Mouse (Mus musculus) erythroblast, embryonic 14.5 days (primary cell): ENCODE data around the gene Vps8. TPM values are rescaled to one million over a fixed set of nuclear protein-coding genes. Genes with fewer than 3 reads are reported as not detected.

Experiments
- H3K27me3 ChIP-seq: 2 replicates; pipeline ENCODE4 v1.6.1; 2012; ENCODE audit warnings: inconsistent platforms; ENCODE audit not compliant: control insufficient read depth
- H3K36me3 ChIP-seq: 2 replicates; pipeline ENCODE4 v1.6.1; 2012; ENCODE audit warnings: mild to moderate bottlenecking, inconsistent platforms; ENCODE audit not compliant: control insufficient read depth
- H3K4me1 ChIP-seq: 2 replicates; pipeline ENCODE4 v1.6.1; 2012; ENCODE audit warnings: inconsistent platforms; ENCODE audit not compliant: control insufficient read depth
- H3K4me3 ChIP-seq: replicated peaks from 2 replicates; pipeline ENCODE3; 2012; ENCODE audit warnings: moderate library complexity, mild to moderate bottlenecking, inconsistent platforms
- H3K9me3 ChIP-seq: 2 replicates; pipeline ENCODE4 v1.6.1; 2012; ENCODE audit warnings: low read length, inconsistent platforms, mixed read lengths; ENCODE audit not compliant: control insufficient read depth
- GATA1 ChIP-seq: IDR thresholded peaks from 2 replicates; pipeline ENCODE4 v1.6.1; 2012; ENCODE audit warnings: low read length, inconsistent platforms, mixed read lengths
- TAL1 ChIP-seq: IDR thresholded peaks from 3 replicates; pipeline ENCODE4 v1.6.1; 2012; ENCODE audit warnings: low read length, inconsistent platforms, mixed read lengths
- polyA plus RNA-seq: library from polyadenylated mRNA; stranded (reverse); fragments of >175 nt; gene quantifications from 2 replicates; pipeline ENCODE4 v1.2.3, GENCODE M21; 2012

Gene Vps8
- polyA plus RNA-seq, 1 experiment = 3.1 TPM

DNA sequence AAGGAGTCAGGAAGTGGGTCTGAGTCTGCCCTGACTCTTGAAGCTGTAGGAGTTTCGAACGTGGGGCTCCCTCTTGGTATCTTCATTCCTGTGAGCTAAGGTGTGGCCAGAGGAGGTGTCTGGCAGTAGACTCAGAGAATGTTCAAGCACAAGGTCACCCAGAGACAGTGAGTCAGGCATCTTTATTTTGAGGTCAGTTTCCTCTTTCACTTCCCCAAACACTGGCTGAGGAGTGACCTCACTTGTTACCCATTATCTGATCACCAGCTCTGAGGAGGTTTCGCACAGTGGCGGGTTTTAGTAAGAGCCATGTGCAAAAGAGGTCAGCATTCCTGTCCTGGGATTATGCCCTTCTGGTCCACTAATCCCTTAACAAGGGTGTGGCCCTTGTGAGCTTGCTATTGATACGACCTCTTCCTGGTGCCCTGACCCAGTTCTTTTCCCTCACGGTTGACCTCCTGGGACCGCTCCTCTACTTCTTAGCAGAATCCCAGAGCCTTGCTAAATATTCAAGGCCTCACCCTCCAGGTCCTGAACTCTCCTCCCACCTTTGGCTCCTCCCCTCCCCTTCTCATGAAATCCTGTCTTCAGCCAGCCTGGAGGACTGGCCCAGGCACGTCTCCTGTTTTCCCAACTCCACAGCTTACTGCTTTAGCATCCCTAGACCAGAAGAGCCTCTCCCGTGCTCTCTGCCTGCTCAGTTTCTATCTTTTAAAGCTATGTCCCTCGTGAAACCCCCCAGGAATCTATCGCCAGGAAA is 40.6 kb upstream of the Vps8 start:
- TF ChIP-seq GATA1 (no peak), TAL1 (no peak)
- Histone ChIP-seq H3K36me3 (no peaks in the 10 kb centered on the region), H3K9me3 (no peaks in the 10 kb centered on the region), H3K4me3 (no peak overlapping the region), H3K4me1 (no peaks in the 10 kb centered on the region; the same call in 1 of the 2 replicates), H3K27me3 (peaks cover 6% of the 10 kb centered on the region; the same call in 1 of the 2 replicates)

GRCm38 (mm10) chr16:21385926-21386881 is 36.7 kb upstream of the Vps8 start:
- Histone ChIP-seq H3K4me1 (no peaks in the 10 kb centered on the region; the same call in 1 of the 2 replicates), H3K27me3 (peaks cover 6% of the 10 kb centered on the region; the same call in 1 of the 2 replicates), H3K4me3 (no peak overlapping the region), H3K9me3 (no peaks in the 10 kb centered on the region), H3K36me3 (no peaks in the 10 kb centered on the region)
- no peak for TF ChIP-seq TAL1
- no peak for TF ChIP-seq GATA1

- Histone ChIP-seq H3K27me3 (peaks cover 6% of the 10 kb centered on the region; the same call in 1 of the 2 replicates), H3K9me3 (no peaks in the 10 kb centered on the region), H3K4me3 (no peak overlapping the region), H3K36me3 (no peaks in the 10 kb centered on the region), H3K4me1 (peaks cover 2% of the 10 kb centered on the region; the same call in 1 of the 2 replicates)
- TF ChIP-seq TAL1 = no peak
- no peak for TF ChIP-seq GATA1
Observed at GRCm38 (mm10) chr16:21389316-21389715, 33.6 kb upstream of the Vps8 start.

DNA sequence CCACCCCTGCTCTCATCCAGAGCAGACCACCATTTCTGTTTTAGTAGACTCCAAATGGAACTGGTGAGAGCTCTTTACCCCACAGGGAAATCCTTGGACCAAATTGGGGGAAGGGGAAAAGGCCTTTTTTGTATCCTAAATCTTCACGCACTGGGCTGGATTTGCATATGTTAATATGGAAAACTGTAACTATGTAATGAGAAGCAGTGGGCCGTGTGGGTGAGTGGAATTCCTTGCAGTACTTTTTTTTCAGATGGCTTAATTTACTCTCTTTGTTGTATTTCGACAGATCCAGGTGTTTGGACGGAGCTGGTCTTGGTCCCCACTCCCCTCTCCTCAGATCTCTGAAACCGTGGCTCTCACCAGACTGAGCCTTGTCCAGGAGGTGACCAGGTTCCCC is 32.2 kb upstream of the Vps8 start:
- Histone ChIP-seq H3K36me3 (no peaks in the 10 kb centered on the region), H3K4me3 (no peak overlapping the region), H3K9me3 (no peaks in the 10 kb centered on the region), H3K4me1 (peaks cover 2% of the 10 kb centered on the region; the same call in 1 of the 2 replicates), H3K27me3 (no peaks in the 10 kb centered on the region)
- TF ChIP-seq GATA1 (no peak), TAL1 (no peak)

DNA sequence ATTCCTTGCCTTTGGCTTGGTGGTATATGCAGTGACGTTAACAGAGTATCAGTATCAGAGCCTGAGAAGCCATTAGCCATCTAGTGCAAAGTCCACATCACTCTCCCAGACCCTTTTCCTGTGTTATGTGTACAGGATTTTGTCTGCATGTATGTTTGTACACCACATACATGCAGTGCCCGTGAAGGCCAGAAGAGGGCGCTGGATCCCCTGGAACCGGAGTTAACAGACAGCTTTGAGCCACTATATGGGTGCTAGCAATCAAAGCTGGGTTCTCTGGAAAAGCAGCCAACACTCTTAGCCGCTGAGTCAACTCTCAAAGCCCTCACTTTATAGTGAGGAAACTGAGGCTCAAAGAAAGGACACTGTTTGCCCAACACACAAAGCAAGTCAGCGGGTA is 30.8 kb upstream of the Vps8 start:
- no peaks in the 10 kb centered on the region for H3K36me3 ChIP-seq
- H3K4me1 ChIP-seq = peaks cover 2% of the 10 kb centered on the region; the same call in 1 of the 2 replicates
- no peak overlapping the region for H3K4me3 ChIP-seq
- no peaks in the 10 kb centered on the region for H3K27me3 ChIP-seq
- TF ChIP-seq GATA1 (no peak), TAL1 (no peak)
- H3K9me3 ChIP-seq = no peaks in the 10 kb centered on the region

- no peak for TF ChIP-seq TAL1
- TF ChIP-seq GATA1 = no peak
- no peaks in the 10 kb centered on the region for H3K27me3 ChIP-seq
- H3K4me3 ChIP-seq = no peak overlapping the region
- H3K36me3 ChIP-seq = no peaks in the 10 kb centered on the region
- H3K9me3 ChIP-seq = no peaks in the 10 kb centered on the region
- H3K4me1 ChIP-seq = peaks cover 2% of the 10 kb centered on the region; the same call in 1 of the 2 replicates
Observed at GRCm38 (mm10) chr16:21392517-21393112, 30.3 kb upstream of the Vps8 start.

DNA sequence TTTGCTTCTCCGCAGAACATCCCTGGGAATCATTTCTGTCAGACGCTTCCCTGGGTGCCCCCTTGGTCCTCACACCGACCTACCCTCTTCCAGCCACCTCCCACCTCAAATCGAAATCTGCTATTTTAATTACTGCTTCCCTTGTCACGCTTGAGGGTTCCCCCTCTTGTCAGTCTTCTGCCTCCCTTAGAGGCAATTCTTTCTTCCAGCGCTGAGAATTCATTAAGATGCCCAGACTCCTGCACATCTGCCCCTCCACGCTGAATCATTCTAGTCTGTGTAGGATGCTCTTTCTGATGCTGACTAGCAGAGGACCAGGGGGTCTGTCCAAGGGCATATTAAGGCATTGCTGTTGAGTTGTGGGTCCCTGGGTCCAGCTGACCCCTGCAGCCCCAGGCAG is 27.4 kb upstream of the Vps8 start:
- TF ChIP-seq TAL1 (no peak), GATA1 (no peak)
- Histone ChIP-seq H3K27me3 (peaks cover 2% of the 10 kb centered on the region; the same call in 1 of the 2 replicates), H3K9me3 (no peaks in the 10 kb centered on the region), H3K36me3 (no peaks in the 10 kb centered on the region), H3K4me1 (peaks cover 2% of the 10 kb centered on the region; the same call in 1 of the 2 replicates), H3K4me3 (no peak overlapping the region)

DNA sequence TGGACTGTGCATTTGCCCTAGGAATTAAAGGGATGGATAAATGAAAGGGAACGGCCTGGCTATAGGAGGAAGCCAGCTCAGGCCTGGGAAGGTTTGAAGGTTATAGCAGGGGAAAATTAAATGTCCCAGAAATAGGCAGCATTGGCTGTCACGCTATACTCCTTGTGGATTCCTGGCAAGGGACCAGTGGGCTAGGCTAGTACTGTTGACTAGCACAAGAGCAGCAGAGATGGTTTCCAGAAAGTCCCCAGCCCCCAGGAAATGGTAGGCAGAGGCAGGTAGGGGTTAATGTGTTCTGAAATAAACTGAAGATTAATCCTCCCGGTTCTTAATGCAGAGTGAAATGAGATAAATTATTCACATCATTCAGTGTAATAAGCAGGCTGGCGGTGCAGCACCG is 25.2 kb upstream of the Vps8 start:
- no peak overlapping the region for H3K4me3 ChIP-seq
- no peaks in the 10 kb centered on the region; the same call in 1 of the 2 replicates for H3K4me1 ChIP-seq
- H3K9me3 ChIP-seq = no peaks in the 10 kb centered on the region
- peaks cover 2% of the 10 kb centered on the region; the same call in 1 of the 2 replicates for H3K27me3 ChIP-seq
- TF ChIP-seq GATA1 = no peak
- no peak for TF ChIP-seq TAL1
- H3K36me3 ChIP-seq = no peaks in the 10 kb centered on the region
